Mouse (Mus musculus) lung, postnatal 4 days (tissue): ENCODE measurements around the gene Kcnq2.

Experiments
- DNase-seq, 2 experiments: peaks; one replicate each; pipeline ENCODE4 v3.0.0; 2021

Kcnq2 gene

DNA sequence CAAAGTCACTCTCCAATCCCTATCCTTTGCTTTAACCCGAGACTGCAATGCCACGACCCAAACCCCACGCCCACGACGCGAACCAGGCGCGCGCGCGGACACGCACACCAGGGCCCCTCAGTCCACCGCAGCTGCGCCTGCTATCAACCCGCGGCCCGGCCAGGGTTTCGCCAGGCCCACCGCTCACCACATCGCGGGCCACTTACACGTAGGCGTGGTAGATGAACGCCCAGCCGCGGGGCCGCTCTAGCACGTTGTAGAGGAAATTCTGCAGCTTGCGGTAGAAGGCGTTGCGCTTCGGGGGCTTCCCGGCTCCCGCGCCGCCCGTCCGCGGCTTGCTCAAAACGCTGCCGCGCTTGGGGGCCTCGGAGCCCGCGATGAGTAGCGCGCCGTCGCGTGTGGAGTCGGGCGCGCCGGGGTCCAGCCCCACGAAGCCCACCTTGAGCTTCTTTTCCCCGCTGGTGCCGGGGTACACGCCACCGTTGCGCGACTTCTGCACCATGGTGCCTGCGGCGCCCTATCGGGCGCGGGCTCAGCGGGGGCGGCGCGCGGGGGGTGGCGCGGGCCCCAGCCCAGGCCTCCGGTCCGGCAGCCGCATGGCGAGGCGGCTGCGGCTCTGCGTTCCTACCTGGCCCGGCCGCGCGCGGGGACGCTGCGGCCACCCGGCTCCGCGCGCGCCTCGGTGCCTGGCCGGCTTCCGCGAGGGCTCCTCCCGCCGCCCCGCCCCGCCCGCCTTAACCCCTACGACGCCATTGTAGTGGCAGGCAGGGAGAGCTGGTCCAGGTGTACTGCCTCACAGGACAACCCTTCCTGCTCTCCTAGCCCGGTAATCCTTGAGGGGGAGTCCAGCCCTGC, at the start of gene Kcnq2:
Gene Kcnq2, minus strand, starts transcription at position 710 of the 855 bp plus-strand sequence.
- no peak for DNase-seq

GRCm38 (mm10) chr2:181180898-181181297, 45.8 kb upstream of the Kcnq2 start:
- DNase-seq, result no peak

DNA sequence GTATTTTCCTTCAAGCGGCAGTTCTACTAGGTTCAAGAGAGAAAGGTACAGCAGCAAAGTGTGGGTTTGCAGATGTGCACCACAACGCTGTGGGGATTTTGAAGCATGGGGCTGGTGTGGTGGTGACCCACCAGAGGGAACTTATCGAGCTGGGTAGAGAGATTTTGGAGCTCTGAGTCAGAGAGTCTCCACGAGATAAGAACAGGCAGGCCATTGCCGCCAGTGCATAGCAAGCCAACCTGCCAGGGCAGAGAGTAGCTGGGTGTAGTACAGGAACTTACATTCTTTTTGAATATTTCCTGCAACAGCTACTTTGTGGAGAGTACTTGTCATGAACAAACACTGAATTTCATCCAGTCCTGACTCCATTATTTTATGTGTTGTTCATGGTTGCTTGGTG, 43.4 kb upstream of the Kcnq2 start:
- no peak for DNase-seq

- DNase-seq, result no peak
Measured at GRCm38 (mm10) chr2:181178015-181178414, 42.9 kb upstream of the Kcnq2 start.

GRCm38 (mm10) chr2:181174646-181175045, 39.5 kb upstream of the Kcnq2 start:
- no peak for DNase-seq

DNA sequence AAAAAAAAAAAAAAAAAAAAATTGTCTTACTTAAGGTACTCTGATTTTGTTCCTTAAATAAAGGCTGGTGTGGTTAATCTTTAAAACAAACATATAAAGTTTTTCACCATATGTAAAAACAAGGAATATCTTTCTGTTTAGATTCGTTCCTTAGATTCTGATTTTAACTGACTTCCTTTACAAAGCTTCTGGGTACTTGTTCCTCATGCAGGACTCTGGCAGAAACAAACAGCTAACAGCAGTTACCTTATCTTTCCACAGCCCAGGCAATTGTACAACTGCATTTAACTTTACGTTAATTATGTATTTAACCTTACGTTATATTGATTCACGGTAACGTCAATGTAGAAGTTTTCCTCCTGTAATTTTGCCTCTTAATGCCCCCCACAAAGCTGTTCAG, 31.4 kb upstream of the Kcnq2 start:
- DNase-seq, result no peak

DNA sequence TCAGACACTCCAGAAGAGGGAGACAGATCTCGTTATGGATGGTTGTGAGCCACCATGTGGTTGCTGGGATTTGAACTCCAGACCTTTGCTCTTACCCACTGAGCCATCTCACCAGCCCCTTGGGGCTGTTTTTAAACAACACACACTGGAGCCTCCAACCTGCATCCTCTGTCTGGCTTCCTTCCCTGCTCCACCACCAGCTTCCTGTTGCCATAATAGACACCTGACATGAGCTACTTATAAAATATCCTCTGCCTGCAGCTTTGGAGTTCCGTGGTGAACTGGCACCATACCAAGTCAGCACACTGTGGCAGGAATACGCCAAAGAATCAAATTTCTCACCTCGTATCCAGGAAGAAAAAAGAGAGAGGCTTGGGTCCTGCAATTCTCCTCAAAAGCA, 25.7 kb upstream of the Kcnq2 start:
- DNase-seq, result no peak

DNA sequence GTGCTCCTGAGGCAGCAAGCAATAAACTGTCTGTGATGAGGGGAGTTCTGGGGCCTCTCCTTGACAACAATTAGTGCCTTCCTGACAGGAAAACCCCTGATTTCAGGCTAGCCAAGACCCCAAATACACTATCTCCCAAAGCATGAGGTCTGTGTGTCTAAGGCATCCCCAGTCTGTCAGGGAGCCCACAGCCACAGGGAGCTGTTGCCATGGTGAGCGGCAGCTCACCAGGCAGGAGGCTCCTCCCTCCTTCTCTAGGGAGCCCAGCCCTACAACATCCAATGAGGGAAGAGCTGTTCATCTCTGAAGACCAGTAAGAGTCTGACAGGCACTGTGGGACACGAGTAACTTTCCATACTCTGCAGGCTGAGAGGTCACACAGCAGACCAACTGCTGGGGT, 24.7 kb upstream of the Kcnq2 start:
- no peak for DNase-seq

DNA sequence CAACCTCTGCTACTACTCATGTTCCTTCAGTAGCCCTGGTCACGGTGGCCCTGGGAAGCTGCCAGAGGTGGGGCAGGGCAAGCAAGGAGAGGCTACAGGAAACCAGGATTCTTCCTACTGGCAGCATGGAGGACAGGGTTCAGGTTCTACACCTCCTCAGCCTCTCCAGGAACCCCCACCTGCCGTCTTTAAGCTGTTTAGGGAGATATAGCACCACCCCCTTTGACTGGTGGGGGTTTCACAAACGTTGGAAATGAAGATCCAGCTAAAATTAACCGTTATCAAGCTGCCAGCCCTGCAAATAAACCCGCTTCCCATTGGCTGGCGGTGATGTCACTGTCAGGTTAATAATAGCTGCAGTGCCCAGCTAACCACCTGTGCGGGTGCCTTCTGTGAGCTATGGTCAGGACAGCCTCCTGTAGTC, 24.0 kb upstream of the Kcnq2 start:
- no peak for DNase-seq

DNA sequence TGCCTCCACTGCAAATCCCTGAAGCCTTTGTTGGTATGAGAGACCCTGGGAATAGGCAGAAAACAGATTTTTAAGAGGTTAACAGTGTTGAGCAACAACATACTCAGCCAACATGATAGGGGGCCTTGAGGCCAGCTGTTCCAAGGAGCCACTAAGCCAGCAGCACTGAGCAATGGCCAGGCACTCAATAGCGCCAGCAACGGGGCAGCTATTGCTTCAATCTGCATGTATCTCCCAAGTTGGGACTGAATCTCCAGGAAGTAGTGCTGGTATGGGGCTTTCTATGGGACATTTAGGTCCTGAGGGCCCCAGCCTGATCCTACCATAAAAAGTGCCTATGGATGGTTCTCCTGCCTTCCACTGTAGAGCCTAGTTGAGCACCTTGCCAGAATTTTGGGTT, 23.4 kb upstream of the Kcnq2 start:
- DNase-seq, result no peak

- DNase-seq, result no peak
Measured at GRCm38 (mm10) chr2:181157716-181158302, 22.7 kb upstream of the Kcnq2 start.

DNA sequence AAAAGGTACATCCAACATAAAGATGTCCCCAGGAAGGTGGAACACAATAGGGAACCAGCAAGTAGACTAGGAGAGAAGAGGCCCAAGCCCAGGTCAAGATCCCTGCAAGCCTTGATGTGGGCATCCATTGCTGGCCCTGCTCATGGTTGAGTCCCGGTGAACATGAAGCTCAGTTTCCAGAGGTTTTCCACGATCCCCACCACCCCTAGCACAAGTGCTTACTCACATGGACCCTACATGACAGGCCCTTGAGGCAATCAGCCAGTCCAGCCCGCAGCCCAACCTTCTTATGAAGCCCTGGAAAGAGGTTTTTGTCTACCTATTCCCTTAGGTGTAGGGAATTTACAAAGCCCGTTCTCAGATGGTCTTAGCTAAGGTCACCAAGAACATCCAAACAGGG, 22.1 kb upstream of the Kcnq2 start:
- DNase-seq, result no peak

GRCm38 (mm10) chr2:181156248-181157121, 21.4 kb upstream of the Kcnq2 start, which contains the start of gene Eef1a2:
TSS of gene Eef1a2 (minus strand) at chr2:181157014.
- DNase-seq, result no peak

DNA sequence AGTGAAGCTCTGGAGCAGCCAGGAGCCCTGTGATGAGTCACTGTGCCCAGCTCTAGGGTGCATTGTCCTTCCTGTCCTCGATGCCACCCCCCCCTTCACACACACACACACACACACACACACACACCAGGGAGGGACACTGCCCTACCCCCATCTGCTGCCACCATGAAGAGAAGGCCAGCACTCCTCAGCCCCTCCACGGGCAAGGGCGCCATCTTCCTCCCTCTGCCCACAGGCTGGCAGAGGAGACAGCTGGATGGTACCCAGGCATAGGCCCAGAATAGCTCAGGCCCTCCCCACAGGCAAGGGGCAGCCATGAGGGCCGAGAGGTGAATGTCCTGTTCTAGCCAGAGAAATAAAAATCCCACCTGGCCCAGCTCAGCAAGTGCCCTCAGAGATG, 20.7 kb upstream of the Kcnq2 start:
- DNase-seq, result no peak

DNA sequence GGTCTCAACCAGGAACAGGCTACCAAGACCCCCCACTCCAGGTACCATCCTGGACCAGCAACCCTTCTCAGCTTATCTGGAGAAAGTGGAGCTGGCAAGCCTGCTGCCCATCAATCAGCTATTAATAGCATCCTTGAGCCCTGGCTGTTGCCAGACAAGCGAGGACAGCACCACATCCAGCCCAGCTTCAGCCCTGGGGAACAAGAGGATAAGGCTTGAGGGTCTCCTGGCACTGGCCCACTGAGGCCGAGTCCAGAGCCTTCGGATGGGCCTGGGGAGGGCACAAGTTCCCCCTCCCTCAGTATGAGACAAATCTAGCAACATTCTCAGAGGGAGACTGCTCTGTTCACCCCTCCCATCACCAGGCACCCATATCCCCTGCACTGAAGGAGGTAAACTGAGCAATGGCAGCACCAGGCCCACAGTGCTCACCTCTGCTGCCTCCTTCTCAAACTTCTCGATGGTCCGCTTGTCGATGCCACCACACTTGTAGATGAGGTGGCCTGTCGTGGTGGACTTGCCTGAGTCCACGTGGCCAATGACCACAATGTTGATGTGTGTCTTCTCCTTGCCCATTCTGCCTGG, 19.8 kb upstream of the Kcnq2 start:
- DNase-seq, result no peak

DNA sequence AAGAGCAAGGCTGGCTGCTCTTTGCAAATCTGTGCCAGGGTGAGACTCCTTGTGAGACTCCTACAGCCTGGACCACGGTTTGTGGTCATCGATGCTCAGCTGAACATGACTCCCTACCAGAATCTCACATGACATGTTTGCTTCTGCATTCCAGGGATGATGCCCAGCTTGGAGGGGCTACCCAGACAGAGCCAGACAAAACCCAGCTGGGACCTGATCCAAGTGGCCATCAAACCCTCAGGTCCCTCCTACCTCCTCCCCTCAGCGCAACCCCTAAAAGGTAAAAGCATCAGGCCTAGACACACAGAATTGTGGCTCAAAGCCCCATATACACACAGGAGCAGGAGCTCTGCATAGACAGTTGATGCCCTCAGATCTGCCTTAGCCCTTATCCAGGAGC, 19.3 kb upstream of the Kcnq2 start:
- no peak for DNase-seq

- DNase-seq, result no peak
Measured at GRCm38 (mm10) chr2:181153837-181154236, 18.7 kb upstream of the Kcnq2 start.

DNA sequence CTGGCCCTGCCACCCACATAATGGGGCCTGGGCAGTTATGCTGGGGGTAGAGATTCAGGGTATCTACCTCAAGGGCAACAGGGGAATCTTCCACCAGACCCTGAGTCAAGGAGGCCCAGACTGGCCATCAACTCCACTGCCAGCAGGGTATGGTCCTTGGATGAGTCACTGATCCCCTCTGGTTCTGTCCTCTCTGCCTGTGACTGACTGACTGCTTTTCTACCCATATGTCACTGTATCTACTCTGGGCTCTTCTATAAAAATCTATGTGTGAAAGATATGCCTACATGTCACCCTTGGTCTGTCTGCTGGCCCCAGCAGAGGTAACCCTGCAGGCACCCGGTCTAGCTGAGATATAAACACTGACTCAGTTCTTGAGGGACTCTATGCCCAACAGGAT, 18.0 kb upstream of the Kcnq2 start:
- no peak for DNase-seq

DNA sequence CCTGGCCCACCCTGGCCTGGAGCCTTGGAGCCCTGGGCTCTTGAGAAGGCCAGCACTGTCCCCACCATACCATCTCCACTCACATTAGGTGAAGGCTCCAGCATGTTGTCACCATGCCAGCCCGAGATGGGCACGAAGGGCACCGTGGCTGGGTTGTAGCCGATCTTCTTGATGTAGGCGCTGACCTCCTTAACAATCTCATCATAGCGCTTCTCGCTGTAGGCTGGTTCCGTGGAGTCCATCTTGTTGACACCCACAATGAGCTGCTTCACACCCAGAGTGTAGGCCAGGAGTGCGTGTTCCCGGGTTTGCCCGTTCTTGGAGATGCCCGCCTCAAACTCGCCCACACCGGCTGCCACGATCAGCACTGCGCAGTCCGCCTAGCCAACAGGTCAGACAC, 17.6 kb upstream of the Kcnq2 start:
- DNase-seq, result no peak

GRCm38 (mm10) chr2:181150281-181150680, 15.2 kb upstream of the Kcnq2 start:
- DNase-seq, result no peak

DNA sequence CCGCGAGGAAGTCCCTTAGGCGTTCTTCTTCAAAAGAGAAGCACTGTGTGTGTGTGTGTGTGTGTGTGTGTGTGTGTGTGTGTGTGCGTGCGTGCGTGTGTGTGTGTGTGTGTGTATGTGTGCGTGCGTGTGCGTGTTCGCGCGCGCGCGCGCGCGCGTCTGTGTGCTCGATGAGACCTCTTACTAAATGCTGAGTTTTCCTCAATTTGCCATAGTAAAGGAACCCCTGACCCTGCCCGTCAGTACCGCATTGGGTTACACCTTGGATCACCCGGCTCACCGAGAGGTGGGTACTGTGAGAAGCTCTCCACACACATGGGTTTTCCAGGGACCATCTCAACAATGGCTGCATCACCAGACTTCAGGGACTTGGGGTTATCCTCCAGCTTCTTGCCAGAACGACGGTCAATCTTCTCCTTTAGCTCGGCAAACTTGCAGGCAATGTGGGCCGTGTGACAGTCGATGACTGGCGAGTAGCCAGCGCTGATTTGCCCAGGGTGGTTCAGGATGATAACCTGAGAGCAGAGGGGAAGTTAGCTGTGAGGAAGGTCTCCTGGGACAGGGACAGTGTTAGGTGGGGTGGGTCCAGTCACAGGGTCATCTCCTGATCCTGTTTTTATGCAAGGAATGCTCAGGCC, 13.3 kb upstream of the Kcnq2 start:
- no peak for DNase-seq

DNA sequence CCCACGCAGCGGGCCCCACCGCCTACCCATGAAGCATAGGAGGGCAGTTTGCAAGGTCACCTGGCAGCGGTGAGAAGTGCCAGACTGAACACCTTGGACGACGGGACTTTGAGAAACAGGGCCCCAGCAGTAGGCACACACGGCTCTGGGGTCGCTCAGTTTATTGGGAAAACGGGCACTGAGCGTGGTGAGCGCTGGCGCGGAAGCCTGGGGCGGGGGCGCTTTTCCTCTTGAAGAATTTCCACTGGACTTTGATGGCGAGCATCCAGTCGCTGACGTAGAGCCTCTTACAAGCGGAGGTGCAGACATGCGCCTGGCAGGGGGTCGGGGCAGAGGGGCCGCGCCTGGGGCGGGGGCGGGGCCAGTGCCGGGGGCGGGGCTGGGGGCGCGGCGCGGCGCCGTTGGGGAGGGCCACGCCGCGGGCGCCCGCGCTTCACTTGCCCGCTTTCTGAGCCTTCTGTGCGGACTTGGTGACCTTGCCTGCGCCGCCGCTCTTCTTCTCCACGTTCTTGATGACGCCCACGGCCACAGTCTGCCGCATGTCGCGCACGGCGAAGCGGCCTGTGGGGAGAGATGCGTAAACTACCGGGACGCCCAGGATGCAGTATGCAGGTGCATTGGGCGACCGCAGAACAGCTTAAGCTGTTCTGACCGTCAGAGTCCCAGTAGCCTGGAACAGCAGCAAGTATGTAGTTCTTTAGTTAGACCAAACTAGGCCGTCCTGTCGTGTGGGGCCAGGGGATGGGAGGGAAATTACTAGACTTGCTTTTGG, 12.6 kb upstream of the Kcnq2 start:
- peak; percentile 15 to 47 for DNase-seq
